Mouse (Mus musculus): ENCODE data around the gene Ahcyl2.

DNA sequence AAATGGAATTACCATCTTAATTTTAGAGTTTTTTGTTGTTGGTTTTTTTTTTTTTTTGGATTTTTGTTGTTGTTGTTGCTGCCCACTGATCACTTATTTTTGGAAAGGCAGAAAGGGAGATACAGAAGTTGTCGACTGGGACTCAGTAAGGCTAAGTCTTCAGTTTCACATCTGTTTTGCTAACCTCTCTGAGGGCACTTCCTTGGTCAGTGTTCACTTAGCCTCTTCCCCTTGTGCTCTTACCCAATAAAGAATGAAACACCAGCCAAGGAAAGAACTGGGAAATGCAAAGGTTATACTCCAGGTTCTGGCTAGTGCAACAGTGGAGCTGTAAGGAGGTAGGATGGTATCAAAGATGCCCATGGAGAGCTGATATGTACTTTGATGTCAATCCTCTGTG, 38.3 kb upstream of the Ahcyl2 start:
- TF ChIP-seq EP300 (IDR thresholded peaks at IDR 0.05; ENCODE audit: low read length) (no peak), TCF12 (IDR thresholded peaks at IDR 0.05; ENCODE audit: low read depth, low read length) (no peak), POLR2AphosphoS2 (IDR thresholded peaks at IDR 0.05; ENCODE audit: low read depth, low read length) (no peak), HCFC1 (IDR thresholded peaks at IDR 0.05; ENCODE audit: low read depth, low read length) (no peak), CTCF (conservative IDR thresholded peaks at IDR 0.05 in 1 of 2, IDR thresholded peaks at IDR 0.05 in 1 of 2; ENCODE audit: low read depth in 2 of 2, low read length in 2 of 2) (no peak), USF2 (conservative IDR thresholded peaks at IDR 0.05; ENCODE audit: low read depth, low read length) (no peak), POLR2A (IDR thresholded peaks at IDR 0.05; ENCODE audit: low read depth, low read length) (no peak), RAD21 (IDR thresholded peaks at IDR 0.05; ENCODE audit: low read depth, low read length) (no peak), JUND (conservative IDR thresholded peaks at IDR 0.05; ENCODE audit: low read depth, low read length) (no peak), SIN3A (IDR thresholded peaks at IDR 0.05; ENCODE audit: low read length) (no peak)

Data from CH12.LX (cell line).